Mouse (Mus musculus) forebrain, postnatal 0 days (tissue): ENCODE measurements around the gene Sppl3. TPM values are rescaled to one million over a fixed set of nuclear protein-coding genes. Genes with fewer than 3 reads are reported as not detected.

Source experiments
- ATAC-seq: fragments of 200-750 bp; cut with Nextera tagmentation; 2 replicates; pipeline ENCODE4 v1.8.0; 2017; ENCODE audit warnings: mild to moderate bottlenecking, moderate library complexity
- DNase-seq: peaks from one replicate; pipeline ENCODE4 v3.0.0-alpha.2; 2015
- H3K27ac ChIP-seq: fragments of 300-500 bp; sonication (generic); 2 replicates; pipeline ENCODE4 v1.5.1; 2014; ENCODE audit warnings: low read depth, mild to moderate bottlenecking, antibody characterized with exemption, low read length, moderate library complexity, mixed read lengths
- H3K27me3 ChIP-seq: fragments of 300-500 bp; sonication (generic); 2 replicates; pipeline ENCODE4 v1.6.1; 2014; ENCODE audit warnings: mild to moderate bottlenecking, low read length, mixed read lengths; ENCODE audit not compliant: insufficient read depth
- H3K36me3 ChIP-seq: fragments of 300-500 bp; sonication (generic); 2 replicates; pipeline ENCODE4 v1.6.1; 2014; ENCODE audit warnings: mild to moderate bottlenecking, moderate library complexity; ENCODE audit not compliant: insufficient read depth
- H3K4me1 ChIP-seq: fragments of 300-500 bp; sonication (generic); 2 replicates; pipeline ENCODE4 v1.6.1; 2014; ENCODE audit warnings: antibody characterized with exemption; ENCODE audit not compliant: insufficient read depth
- H3K4me2 ChIP-seq: fragments of 300-500 bp; sonication (generic); 2 replicates; pipeline ENCODE4 v1.6.1; 2014; ENCODE audit warnings: low read depth, mild to moderate bottlenecking, moderate library complexity
- H3K4me3 ChIP-seq: fragments of 300-500 bp; sonication (generic); 2 replicates; pipeline ENCODE4 v1.5.1; 2014; ENCODE audit warnings: low read depth, low read length, mixed read lengths
- H3K9ac ChIP-seq: fragments of 300-500 bp; sonication (generic); 2 replicates; pipeline ENCODE4 v1.6.1; 2014; ENCODE audit warnings: mild to moderate bottlenecking
- H3K9me3 ChIP-seq: fragments of 300-500 bp; sonication (generic); 2 replicates; pipeline ENCODE4 v1.6.1; 2016; ENCODE audit warnings: low read length
- CTCF ChIP-seq: sonication (generic); IDR thresholded peaks from 2 replicates; pipeline ENCODE4 v1.5.1; 2016; ENCODE audit warnings: antibody characterized with exemption, control low read depth, low read depth
- WGBS: fragments of 180-500 bp; shearing (Covaris S2); extraction: QIAGEN DNeasy Blood & Tissue Kit; methylation state at CpG from one replicate; pipeline ENCODE4 v1.1.7; 2014; 5-methylcytosine and 5-hydroxymethylcytosine counted together
- polyA plus RNA-seq: library from polyadenylated mRNA; unstranded; fragments of >200 nt; fragmentation: Nextera tagmentation; extraction: Ambion mirVana; gene quantifications from 2 replicates; pipeline ENCODE4 v1.2.1, GENCODE M21; 2015
- total RNA-seq: library from RNA; depleted of rRNA; stranded (reverse); fragments of >200 nt; gene quantifications from 2 replicates; pipeline ENCODE4 v1.2.3, GENCODE M21; 2014

Sppl3 gene
- total and polyA plus RNA-seq, 2 experiments from 2014 or later = 43.5 to 114 TPM

DNA sequence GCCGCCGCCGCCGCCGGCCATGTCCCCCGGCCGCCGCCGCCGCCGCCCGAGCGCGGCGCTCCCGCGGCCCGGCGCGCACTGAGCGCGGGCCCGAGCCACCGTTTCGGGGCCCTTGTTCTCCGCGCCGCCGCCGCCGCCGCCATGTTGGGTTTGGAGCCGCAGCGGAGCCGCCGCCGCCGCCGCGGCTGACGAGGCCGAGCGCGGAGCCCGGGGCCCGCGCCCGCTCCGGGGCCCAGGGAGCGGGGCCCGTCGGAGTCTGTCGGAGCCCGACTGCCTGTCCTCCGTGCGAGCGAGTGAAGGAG lies 231 bp downstream of the Sppl3 start:
- Histone ChIP-seq H3K27ac (peak overlapping the region; percentile 97), H3K4me1 (peaks cover 11% of the 10 kb centered on the region; the same call in 1 of the 2 replicates), H3K36me3 (no peaks in the 10 kb centered on the region), H3K4me2 (peak overlapping the region; percentile 90), H3K9me3 (no peaks in the 10 kb centered on the region), H3K4me3 (peak overlapping the region; percentile 97), H3K9ac (peak overlapping the region; percentile 92), H3K27me3 (no peaks in the 10 kb centered on the region)
- no peak for DNase-seq
- no peak for TF ChIP-seq CTCF
- peak; percentile 61 for ATAC-seq
- 4% methylated on average over 38 of the region's 57 CpGs for WGBS

DNA sequence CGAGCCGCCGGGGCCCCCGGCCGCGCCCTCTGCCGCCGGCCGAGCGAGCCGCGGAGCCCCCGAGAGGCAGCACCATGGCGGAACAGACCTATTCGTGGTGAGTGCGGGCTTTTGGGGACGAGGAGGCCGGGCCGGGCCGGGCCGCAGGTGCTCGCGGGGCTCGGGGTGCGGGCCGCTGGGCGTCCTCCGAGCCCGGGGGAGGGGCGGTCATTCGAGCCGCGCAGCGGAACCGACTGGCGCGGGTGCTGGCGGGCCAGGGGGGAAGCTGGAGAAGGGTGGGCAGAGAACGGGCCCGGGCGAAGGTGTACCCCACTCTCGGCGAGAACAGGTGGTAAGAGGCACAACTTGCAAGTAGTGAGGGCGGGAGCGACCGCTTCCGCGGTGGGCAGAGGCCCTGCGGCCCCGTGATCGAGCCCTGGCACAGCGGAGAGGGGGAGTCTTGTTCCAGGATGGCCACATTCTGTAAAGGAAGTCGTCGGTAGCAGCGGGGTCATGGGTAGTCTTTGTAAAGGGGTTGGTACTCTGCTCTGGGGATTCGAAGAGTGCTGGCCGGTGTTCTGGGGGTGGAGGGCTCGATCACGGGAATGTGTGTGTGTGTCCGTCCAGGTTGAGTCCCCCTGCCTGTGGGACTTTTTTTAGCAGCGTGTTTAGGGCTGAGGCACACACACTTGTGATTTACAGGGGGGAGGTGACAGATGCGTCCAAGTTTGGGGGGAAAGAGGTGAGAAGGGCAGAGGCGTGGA lies 753 bp downstream of the Sppl3 start:
- ATAC-seq = peak; percentile 36
- peak; percentile 50 for DNase-seq
- no peaks in the 10 kb centered on the region for H3K36me3 ChIP-seq
- H3K27ac ChIP-seq = peak overlapping the region; percentile 97
- H3K9me3 ChIP-seq = no peaks in the 10 kb centered on the region
- peak overlapping the region; percentile 97 for H3K4me3 ChIP-seq
- peak overlapping the region; percentile 92 for H3K9ac ChIP-seq
- under 1% methylated on average over 58 of the region's 63 CpGs for WGBS
- H3K4me2 ChIP-seq = peak overlapping the region; percentile 90
- TF ChIP-seq CTCF = peak; percentile 20; the same call in 1 of the 2 replicates
- H3K4me1 ChIP-seq = peaks cover 11% of the 10 kb centered on the region; the same call in 1 of the 2 replicates
- no peaks in the 10 kb centered on the region for H3K27me3 ChIP-seq

DNA sequence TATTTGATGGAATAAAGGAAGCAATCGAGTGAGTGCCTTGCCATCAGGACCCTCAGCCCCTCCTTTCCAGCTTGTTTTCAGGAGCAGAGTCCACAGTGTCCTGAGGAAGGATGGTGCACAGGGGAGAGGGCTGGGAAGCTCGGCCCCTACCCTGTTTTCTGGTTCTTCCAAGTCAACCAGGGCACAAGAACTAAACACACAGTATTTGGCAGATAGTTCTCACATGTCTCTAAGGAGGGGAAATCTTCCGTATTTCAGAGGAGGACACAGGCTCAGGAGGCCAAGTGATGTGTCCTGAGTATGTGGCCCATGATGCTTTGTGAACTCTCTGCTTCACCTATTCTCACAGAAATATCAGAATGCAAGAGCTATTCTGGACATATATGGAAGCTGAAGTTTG lies 2.5 kb downstream of the Sppl3 start:
- H3K36me3 ChIP-seq = no peaks in the 10 kb centered on the region
- H3K9ac ChIP-seq = no peak overlapping the region
- peak overlapping the region; percentile 90; the same call in 1 of the 2 replicates for H3K4me2 ChIP-seq
- DNase-seq (no peak), ATAC-seq (no peak)
- peaks cover 11% of the 10 kb centered on the region; the same call in 1 of the 2 replicates for H3K4me1 ChIP-seq
- H3K27ac ChIP-seq = no peak overlapping the region
- TF ChIP-seq CTCF = no peak
- no peaks in the 10 kb centered on the region for H3K27me3 ChIP-seq
- H3K9me3 ChIP-seq = no peaks in the 10 kb centered on the region
- WGBS = 68% methylated on average over 3 of the region's 3 CpGs
- H3K4me3 ChIP-seq = no peak overlapping the region

DNA sequence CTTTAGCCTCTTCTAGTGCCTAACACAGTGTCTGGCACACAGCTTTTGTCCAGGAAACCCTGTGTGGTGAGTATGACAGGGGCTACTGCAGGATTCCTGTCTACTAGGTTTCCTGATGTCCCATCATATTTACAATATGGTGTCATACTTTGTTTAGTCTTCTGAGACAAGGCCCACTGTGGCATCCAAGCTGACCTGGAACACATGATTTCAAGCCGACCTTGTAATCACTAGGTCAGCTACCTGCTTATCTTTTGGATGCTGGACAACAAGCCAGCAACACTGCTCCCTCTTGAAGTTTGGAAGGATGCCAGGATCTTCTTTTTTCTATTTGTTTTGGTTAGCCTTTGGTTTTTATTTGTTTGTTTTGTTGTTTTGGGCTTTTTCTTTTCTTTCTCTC lies 3.6 kb downstream of the Sppl3 start:
- Histone ChIP-seq H3K9ac (no peak overlapping the region), H3K27ac (no peak overlapping the region), H3K4me2 (no peak overlapping the region), H3K4me1 (peaks cover 11% of the 10 kb centered on the region; the same call in 1 of the 2 replicates), H3K27me3 (no peaks in the 10 kb centered on the region), H3K4me3 (no peak overlapping the region), H3K36me3 (no peaks in the 10 kb centered on the region), H3K9me3 (no peaks in the 10 kb centered on the region)
- no peak for DNase-seq
- WGBS = 47% methylated on average over 1 of the region's 1 CpGs
- ATAC-seq = no peak
- TF ChIP-seq CTCF = no peak

DNA sequence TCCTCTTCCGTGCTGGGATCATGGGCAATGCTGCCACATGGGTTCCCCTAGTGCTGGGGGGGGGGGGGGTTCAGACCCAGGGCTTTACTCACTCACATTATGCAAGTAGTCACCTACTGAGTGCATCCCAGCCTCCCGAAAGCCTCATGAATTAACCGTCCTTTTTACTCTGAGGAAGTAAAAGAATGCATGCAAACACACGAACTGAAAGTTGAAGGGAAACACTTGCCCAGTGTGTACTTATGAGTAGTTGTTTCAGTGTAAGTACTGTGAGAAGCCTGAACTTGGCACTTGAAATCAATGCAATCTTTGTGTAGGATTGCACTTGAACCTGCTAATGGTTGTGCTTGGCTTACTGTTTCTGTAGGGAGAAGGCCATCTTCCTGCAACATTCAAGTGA lies 4.2 kb downstream of the Sppl3 start:
- no peak for DNase-seq
- H3K4me1 ChIP-seq = peaks cover 11% of the 10 kb centered on the region; the same call in 1 of the 2 replicates
- ATAC-seq = no peak
- no peak overlapping the region for H3K9ac ChIP-seq
- H3K36me3 ChIP-seq = no peaks in the 10 kb centered on the region
- H3K27me3 ChIP-seq = no peaks in the 10 kb centered on the region
- H3K4me3 ChIP-seq = no peak overlapping the region
- TF ChIP-seq CTCF = no peak
- no peaks in the 10 kb centered on the region for H3K9me3 ChIP-seq
- no peak overlapping the region for H3K27ac ChIP-seq
- 38% methylated on average over 4 of the region's 4 CpGs for WGBS
- no peak overlapping the region for H3K4me2 ChIP-seq

DNA sequence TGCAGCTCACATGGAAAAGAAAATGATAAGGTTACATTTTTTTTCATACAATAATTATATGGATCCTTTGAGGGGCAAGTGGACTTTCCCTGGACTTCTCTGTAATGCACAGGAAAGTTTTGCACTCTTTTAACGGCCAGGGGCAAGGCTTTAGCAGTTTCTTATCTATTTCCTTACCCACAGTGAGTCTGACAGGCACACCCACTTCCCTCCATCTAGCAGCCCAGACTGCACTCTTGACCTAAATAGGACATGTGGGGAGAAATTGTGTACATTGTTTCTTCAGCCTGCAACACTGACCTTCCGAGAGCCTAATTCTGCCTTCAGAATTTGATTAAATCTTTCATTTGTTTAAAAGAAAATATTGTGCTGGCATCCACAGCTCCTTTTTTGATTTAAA lies 7.3 kb downstream of the Sppl3 start:
- DNase-seq (no peak), ATAC-seq (no peak)
- Histone ChIP-seq H3K9ac (no peak overlapping the region), H3K4me1 (peaks cover 3% of the 10 kb centered on the region; the same call in 1 of the 2 replicates), H3K4me2 (no peak overlapping the region), H3K27me3 (no peaks in the 10 kb centered on the region), H3K4me3 (no peak overlapping the region), H3K27ac (no peak overlapping the region), H3K36me3 (no peaks in the 10 kb centered on the region), H3K9me3 (no peaks in the 10 kb centered on the region)
- no peak for TF ChIP-seq CTCF
- 68% methylated on average over 2 of the region's 2 CpGs for WGBS

DNA sequence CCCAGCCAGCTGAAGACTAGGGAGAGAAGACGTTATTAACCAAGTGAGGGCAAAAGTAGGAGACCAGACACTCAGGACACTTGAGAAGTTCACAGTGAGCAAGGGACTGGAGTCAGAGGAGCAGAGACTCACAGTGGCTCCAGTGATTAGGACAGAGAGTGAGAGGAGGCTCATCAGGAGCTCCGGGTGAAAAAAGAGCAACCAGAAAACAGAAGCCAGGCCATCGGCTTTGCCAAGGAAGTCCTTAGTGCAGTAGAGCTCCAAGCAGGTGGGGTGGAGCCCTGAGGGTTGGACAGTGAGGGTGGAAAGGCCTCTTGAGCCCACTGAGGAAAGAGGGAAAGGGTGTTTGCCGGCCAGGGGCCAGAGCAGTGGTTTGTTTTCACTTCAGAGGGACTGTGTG lies 7.9 kb downstream of the Sppl3 start:
- H3K36me3 ChIP-seq = no peaks in the 10 kb centered on the region
- no peak overlapping the region for H3K4me3 ChIP-seq
- H3K4me1 ChIP-seq = no peaks in the 10 kb centered on the region
- DNase-seq (no peak), ATAC-seq (no peak)
- 73% methylated on average over 4 of the region's 4 CpGs for WGBS
- no peak overlapping the region for H3K4me2 ChIP-seq
- H3K9me3 ChIP-seq = no peaks in the 10 kb centered on the region
- no peak for TF ChIP-seq CTCF
- H3K9ac ChIP-seq = no peak overlapping the region
- no peaks in the 10 kb centered on the region for H3K27me3 ChIP-seq
- H3K27ac ChIP-seq = no peak overlapping the region
